In genomic region chr7:126696886-126697285, GRCm38 (mm10) we compare ENCODE assay signal across 8 mouse cellular contexts. TPM values are rescaled to one million over a fixed set of nuclear protein-coding genes. Genes with fewer than 3 reads are reported as not detected.
DNase-seq lines count a peak whose midpoint lies in the region; ATAC-seq and TF ChIP-seq lines count a peak whose summit lies in the region.

No protein-coding gene starts in this region.

- H3K36me3 ChIP-seq in spleen, adult 2 months (ENCODE audit: control insufficient read depth, insufficient read depth, low read length), result peaks cover 31% of the 10 kb centered on the region
- peaks cover 11% of the 10 kb centered on the region for H3K36me3 ChIP-seq in limb, embryonic 15.5 days
- H3K36me3 ChIP-seq in stomach, embryonic 16.5 days (ENCODE audit: control insufficient read depth, insufficient read depth, low read length), result 0 out of 2 replicates have a peak, but pooled peaks cover 5% of the 10 kb centered on the region

- H3K9ac ChIP-seq in limb, embryonic 15.5 days, result no peak overlapping the region
- H3K9ac ChIP-seq in stomach, embryonic 16.5 days (ENCODE audit: low read length), result peak overlapping the region; percentile 83; the same call in 1 of the 2 replicates

- peak overlapping the region; percentile 92 for H3K4me2 ChIP-seq in limb, embryonic 15.5 days
- peak overlapping the region; percentile 91 for H3K4me2 ChIP-seq in stomach, embryonic 16.5 days (ENCODE audit: low read depth, low read length)

- no peak for ATAC-seq in limb, embryonic 15.5 days (ENCODE audit: insufficient number of reproducible peaks, low FRiP score, low TSS enrichment, low read depth)
- ATAC-seq in stomach, embryonic 16.5 days (ENCODE audit: insufficient read depth, low FRiP score), result no peak

- peaks cover 20% of the 10 kb centered on the region for H3K4me1 ChIP-seq in cerebellum, adult 2 months (ENCODE audit: control insufficient read depth, insufficient read depth, low read length)
- peaks cover 18% of the 10 kb centered on the region for H3K4me1 ChIP-seq in spleen, adult 2 months (ENCODE audit: control insufficient read depth, insufficient read depth, insufficient read length)
- peaks cover 35% of the 10 kb centered on the region for H3K4me1 ChIP-seq in limb, embryonic 15.5 days
- H3K4me1 ChIP-seq in stomach, embryonic 16.5 days (ENCODE audit: control insufficient read depth, insufficient read depth, low read length), result peaks cover 20% of the 10 kb centered on the region

- H3K4me3 ChIP-seq in cerebellum, adult 2 months (replicated peaks; ENCODE audit: insufficient read depth, low read depth, low read length), result no peak overlapping the region
- H3K4me3 ChIP-seq in spleen, adult 2 months (ENCODE audit: extremely low read depth, insufficient read depth, insufficient read length), result peak overlapping the region; percentile 93; the same call in 1 of the 2 replicates
- H3K4me3 ChIP-seq in limb, embryonic 15.5 days, result peak overlapping the region; percentile 86; the same call in 1 of the 2 replicates
- peak overlapping the region; percentile 70 for H3K4me3 ChIP-seq in stomach, embryonic 16.5 days (replicated peaks; ENCODE audit: low read length)

- no peak overlapping the region for H3K27ac ChIP-seq in cerebellum, adult 2 months (ENCODE audit: insufficient read depth, low read length)
- H3K27ac ChIP-seq in spleen, adult 2 months (ENCODE audit: insufficient read depth, low read length), result 0 out of 2 replicates have a peak overlapping the region, but pooled peaks have one; percentile 97
- H3K27ac ChIP-seq in limb, embryonic 15.5 days, result no peak overlapping the region
- H3K27ac ChIP-seq in stomach, embryonic 16.5 days (ENCODE audit: low read length), result no peak overlapping the region

- no peak for TF ChIP-seq POLR2A in cerebellum, adult 2 months (IDR thresholded peaks at IDR 0.05; ENCODE audit: borderline replicate concordance, insufficient read depth, low read length)
- no peak for TF ChIP-seq POLR2A in spleen, adult 2 months (IDR thresholded peaks at IDR 0.05; ENCODE audit: low read depth, low read length)

- no peak for TF ChIP-seq CTCF in cerebellum, adult 2 months (IDR thresholded peaks at IDR 0.05; ENCODE audit: borderline replicate concordance, insufficient read depth, low read depth, low read length)
- no peak for TF ChIP-seq CTCF in spleen, adult 2 months (IDR thresholded peaks at IDR 0.05; ENCODE audit: extremely low read depth, insufficient read depth, insufficient read length, insufficient replicate concordance)

- no peaks in the 10 kb centered on the region for H3K27me3 ChIP-seq in cerebellum, adult 2 months (ENCODE audit: control insufficient read depth, insufficient read depth, low read length)
- H3K27me3 ChIP-seq in spleen, adult 2 months (ENCODE audit: control insufficient read depth, insufficient read depth, low read length), result no peaks in the 10 kb centered on the region
- H3K27me3 ChIP-seq in limb, embryonic 15.5 days, result no peaks in the 10 kb centered on the region
- no peaks in the 10 kb centered on the region for H3K27me3 ChIP-seq in stomach, embryonic 16.5 days (ENCODE audit: control insufficient read depth, insufficient read depth, low read length)

- DNase-seq in cerebellum, adult 9-10 months, result peak; percentile 20
- no peak for DNase-seq in cerebellum, adult 2 months
- DNase-seq in spleen, adult 2 months (ENCODE audit: low read depth in 1 of 2, low spot score in 2 of 2), result no peak
- DNase-seq in spleen, postnatal 10 days (ENCODE audit: low spot score in 2 of 2), result no peak
- no peak for DNase-seq in Muller cell, postnatal 12 days (ENCODE audit: inconsistent ontology term)
- DNase-seq in spleen, postnatal 4 days (ENCODE audit: low spot score in 2 of 2), result no peak

- H3K9me3 ChIP-seq in limb, embryonic 15.5 days, result no peaks in the 10 kb centered on the region
- H3K9me3 ChIP-seq in stomach, embryonic 16.5 days (replicated peaks; ENCODE audit: control insufficient read depth, low read length), result no peaks in the 10 kb centered on the region

- WGBS in cerebellum, adult 2 months, result 51% methylated on average over 3 of the region's 3 CpGs
- WGBS in spleen, adult 2 months, result 62% methylated on average over 3 of the region's 3 CpGs
- WGBS in limb, embryonic 15.5 days, result 74% methylated on average over 3 of the region's 3 CpGs
- 80% methylated on average over 3 of the region's 3 CpGs for WGBS in stomach, embryonic 16.5 days

RNA-seq across cellular contexts. Expression of gene Slx1b, which starts 1.3 kb away (rescaled TPM):
- polyA plus RNA-seq in cerebellum, adult 2 months (2012; rRNA removed), result 39.6 and 40.3 TPM in 2 replicates
- polyA plus RNA-seq in spleen, adult 2 months (2012; rRNA removed), result 13.2 and 19.5 TPM in 2 replicates
- 10.5 and 12.3 TPM in 2 replicates for polyA plus RNA-seq in limb, embryonic 15.5 days (2015; fragmentation: Nextera tagmentation; extraction: Ambion mirVana)
- 9.0 and 9.5 TPM in 2 replicates for polyA plus RNA-seq in stomach, embryonic 16.5 days (2015; fragmentation: Nextera tagmentation; extraction: Ambion mirVana)

RNA-seq across cellular contexts. Expression of gene Bola2, which starts 1.7 kb away (rescaled TPM):
- polyA plus RNA-seq in cerebellum, adult 2 months (2012; rRNA removed), result 51.0 and 61.6 TPM in 2 replicates
- 37.4 and 51.8 TPM in 2 replicates for polyA plus RNA-seq in spleen, adult 2 months (2012; rRNA removed)
- 109 and 131 TPM in 2 replicates for polyA plus RNA-seq in limb, embryonic 15.5 days (2015; fragmentation: Nextera tagmentation; extraction: Ambion mirVana)
- 93.0 and 107 TPM in 2 replicates for polyA plus RNA-seq in stomach, embryonic 16.5 days (2015; fragmentation: Nextera tagmentation; extraction: Ambion mirVana)

RNA-seq across cellular contexts. Expression of gene Coro1a, which starts 10.7 kb away (rescaled TPM):
- polyA plus RNA-seq in cerebellum, adult 2 months (2012; rRNA removed), result 110 and 126 TPM in 2 replicates
- 1,755 and 1,932 TPM in 2 replicates for polyA plus RNA-seq in spleen, adult 2 months (2012; rRNA removed)
- 44.5 and 46.5 TPM in 2 replicates for polyA plus RNA-seq in limb, embryonic 15.5 days (2015; fragmentation: Nextera tagmentation; extraction: Ambion mirVana)
- 45.8 and 55.5 TPM in 2 replicates for polyA plus RNA-seq in stomach, embryonic 16.5 days (2015; fragmentation: Nextera tagmentation; extraction: Ambion mirVana)

RNA-seq across cellular contexts. Expression of gene Sult1a1, which starts 20.7 kb away (rescaled TPM):
- polyA plus RNA-seq in cerebellum, adult 2 months (2012; rRNA removed), result 6.4 and 10.6 TPM in 2 replicates
- polyA plus RNA-seq in spleen, adult 2 months (2012; rRNA removed), result 10.5 and 12.9 TPM in 2 replicates
- 12.2 and 17.5 TPM in 2 replicates for polyA plus RNA-seq in limb, embryonic 15.5 days (2015; fragmentation: Nextera tagmentation; extraction: Ambion mirVana)
- 11.9 and 13.0 TPM in 2 replicates for polyA plus RNA-seq in stomach, embryonic 16.5 days (2015; fragmentation: Nextera tagmentation; extraction: Ambion mirVana)

RNA-seq across cellular contexts. Expression of gene Sgf29, which starts 47.8 kb away (rescaled TPM):
- polyA plus RNA-seq in cerebellum, adult 2 months (2012; rRNA removed), result 45.4 and 45.5 TPM in 2 replicates
- polyA plus RNA-seq in spleen, adult 2 months (2012; rRNA removed), result 31.4 and 32.3 TPM in 2 replicates
- 43.4 and 43.9 TPM in 2 replicates for polyA plus RNA-seq in limb, embryonic 15.5 days (2015; fragmentation: Nextera tagmentation; extraction: Ambion mirVana)
- polyA plus RNA-seq in stomach, embryonic 16.5 days (2015; fragmentation: Nextera tagmentation; extraction: Ambion mirVana), result 40.4 and 47.6 TPM in 2 replicates

Comparison
In these comparisons a context has a peak if more than half of its experiments do, and no peak if none do; other contexts are left out.
1. RNA of gene Coro1a, which starts 10.7 kb away (polyA plus RNA-seq): 1,755 to 1,932 TPM in spleen, adult 2 months; 110 to 126 TPM in cerebellum, adult 2 months, 45.8 to 55.5 TPM in stomach, embryonic 16.5 days and 44.5 to 46.5 TPM in limb, embryonic 15.5 days; every median in the first group is over 10 times any median in the second.